Mouse (Mus musculus) small intestine, adult 2 months (tissue): ENCODE results near the gene Mthfr.

Experiments
- CTCF ChIP-seq: fragments of 200-500 bp; IDR thresholded peaks from 2 replicates; pipeline ENCODE4 v1.5.1; 2012; ENCODE audit warnings: low read depth, mild to moderate bottlenecking, control low read depth, inconsistent platforms, low read length, moderate library complexity, mixed read lengths; ENCODE audit not compliant: insufficient replicate concordance, insufficient read length; ENCODE audit errors: extremely low read depth
- POLR2A ChIP-seq: fragments of 200-500 bp; IDR thresholded peaks from 2 replicates; pipeline ENCODE4 v1.6.1; 2012; ENCODE audit warnings: low read depth, mild to moderate bottlenecking, control low read depth, inconsistent platforms, low read length, moderate library complexity

DNA sequence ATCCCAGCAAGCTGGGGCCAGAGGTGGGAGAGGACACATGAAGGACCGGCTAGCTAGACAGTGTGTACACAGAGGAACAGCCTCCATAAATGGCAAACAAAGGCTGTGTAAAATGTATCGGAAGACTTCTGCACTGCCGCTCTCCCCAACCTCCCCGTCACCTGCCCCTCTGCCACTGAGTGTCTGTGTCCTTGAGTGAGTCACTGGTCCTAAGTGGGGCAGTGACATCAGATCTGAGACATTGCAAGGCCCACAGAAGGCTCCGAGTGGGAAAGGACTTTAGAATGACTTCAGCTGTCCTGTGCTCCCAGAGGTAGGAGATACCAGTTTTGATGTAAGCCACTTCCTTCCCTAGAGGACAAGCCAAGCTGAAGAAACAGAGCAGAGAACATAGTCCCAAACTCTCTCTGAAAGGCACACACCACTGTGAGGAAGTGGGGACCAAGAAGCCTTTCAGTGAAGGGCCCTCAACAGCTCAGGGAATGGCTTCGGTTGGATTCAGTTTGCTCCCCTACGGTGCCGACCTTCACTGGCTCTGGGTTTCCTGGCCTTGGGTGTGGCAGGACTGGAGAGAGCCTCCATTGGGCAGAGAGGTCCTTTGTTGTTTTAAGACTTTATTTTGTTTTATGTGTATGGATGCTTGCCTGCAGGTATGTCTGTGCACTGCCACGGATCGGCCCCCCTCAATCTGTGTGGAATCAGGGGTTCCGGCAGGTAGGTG is 53.8 kb downstream of the Mthfr start:
- TF ChIP-seq CTCF: no peak
- no peak for TF ChIP-seq POLR2A
